Mouse (Mus musculus) kidney, postnatal 25 days (tissue): ENCODE measurements at regions not wholly inside any gene's neighbourhood (a gene's known extent, or its start where the extent isn't known, plus 50 kb on each side); places are given as distances from the start of the nearest gene placed in this dataset.
"Not testable (repeated sequence)": the region's sequence is repeated elsewhere in the genome, so short reads cannot be mapped to it uniquely, and the experiment has no call there.

ENCODE experiments used
- DNase-seq, 2 experiments: peaks; one replicate each; pipeline ENCODE4 v3.0.0; 2021; ENCODE audit warnings: mixed read lengths in 2 of 2

DNA sequence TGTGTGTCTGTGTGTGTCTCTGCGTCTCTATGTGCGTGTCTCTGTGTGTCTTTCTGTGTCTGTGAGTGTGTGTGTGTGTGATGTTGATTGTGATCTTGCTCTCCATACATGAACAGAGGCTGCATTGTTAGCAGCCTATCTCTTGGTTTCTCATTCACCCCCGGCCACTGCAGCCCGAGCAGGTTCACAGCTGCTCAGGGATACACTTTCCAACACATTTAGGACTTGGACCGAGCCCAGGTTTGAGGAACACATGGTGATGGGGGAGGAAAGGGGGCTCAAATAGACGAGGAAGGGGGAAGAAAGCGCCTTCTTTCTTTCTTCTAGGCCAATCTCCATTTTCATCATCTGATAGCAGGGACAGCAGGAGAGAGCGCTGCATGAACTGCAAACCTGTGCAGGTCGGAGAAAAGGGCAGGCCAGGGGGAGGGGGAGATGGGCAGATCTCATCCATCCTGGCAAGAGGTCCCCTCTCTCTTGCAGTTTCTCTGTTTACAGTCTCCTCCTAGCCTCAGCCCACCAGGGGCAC, 123.2 kb downstream of the Zfp36l1 start:
- no peak for DNase-seq

DNA sequence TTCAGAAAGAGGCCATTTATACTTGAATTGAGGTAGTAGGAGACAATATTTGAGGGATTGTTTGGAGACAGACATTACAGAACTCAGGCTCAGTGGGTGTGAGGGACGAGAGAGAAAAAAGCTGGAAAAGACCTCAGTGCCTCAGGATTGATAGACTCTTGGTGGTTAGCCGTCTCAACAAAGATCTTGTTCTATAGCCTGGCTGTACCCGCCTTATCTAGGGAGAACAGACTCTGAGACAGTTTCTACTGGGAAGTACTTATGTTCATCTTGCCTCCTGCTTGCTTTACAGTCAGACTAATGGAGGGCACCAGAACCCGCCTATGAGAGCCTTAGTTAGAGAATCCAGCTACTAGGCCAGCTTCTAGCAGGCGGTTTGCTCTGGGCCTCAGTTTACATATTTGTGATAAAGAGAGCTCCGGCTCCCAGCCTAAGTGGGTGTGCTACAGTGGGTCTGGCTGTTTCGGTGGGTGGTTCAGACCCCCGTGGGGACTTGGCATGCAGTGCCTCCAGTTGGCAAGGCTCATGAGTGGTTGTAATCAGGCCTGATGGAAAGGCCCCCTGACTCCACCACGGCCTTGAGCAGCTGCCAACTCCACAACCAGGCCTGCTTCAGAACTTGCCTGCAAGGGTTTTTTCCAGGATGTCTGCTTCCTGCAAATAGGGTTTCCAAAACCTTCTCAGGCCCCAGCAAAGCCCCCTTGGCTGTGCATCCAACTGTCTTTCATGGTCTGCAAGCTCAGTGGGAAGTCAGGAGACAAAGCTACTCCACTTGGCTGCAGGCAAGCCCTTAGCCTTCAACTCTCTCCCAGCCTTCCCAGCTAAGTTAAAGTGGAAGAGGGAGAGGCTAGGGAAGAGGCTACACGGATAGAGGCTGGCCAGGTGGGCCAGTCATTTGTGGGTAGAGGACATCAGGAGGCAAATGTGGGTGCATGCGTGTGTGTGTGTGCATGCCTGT, 124.1 kb downstream of the Zfp36l1 start:
- no peak for DNase-seq

DNA sequence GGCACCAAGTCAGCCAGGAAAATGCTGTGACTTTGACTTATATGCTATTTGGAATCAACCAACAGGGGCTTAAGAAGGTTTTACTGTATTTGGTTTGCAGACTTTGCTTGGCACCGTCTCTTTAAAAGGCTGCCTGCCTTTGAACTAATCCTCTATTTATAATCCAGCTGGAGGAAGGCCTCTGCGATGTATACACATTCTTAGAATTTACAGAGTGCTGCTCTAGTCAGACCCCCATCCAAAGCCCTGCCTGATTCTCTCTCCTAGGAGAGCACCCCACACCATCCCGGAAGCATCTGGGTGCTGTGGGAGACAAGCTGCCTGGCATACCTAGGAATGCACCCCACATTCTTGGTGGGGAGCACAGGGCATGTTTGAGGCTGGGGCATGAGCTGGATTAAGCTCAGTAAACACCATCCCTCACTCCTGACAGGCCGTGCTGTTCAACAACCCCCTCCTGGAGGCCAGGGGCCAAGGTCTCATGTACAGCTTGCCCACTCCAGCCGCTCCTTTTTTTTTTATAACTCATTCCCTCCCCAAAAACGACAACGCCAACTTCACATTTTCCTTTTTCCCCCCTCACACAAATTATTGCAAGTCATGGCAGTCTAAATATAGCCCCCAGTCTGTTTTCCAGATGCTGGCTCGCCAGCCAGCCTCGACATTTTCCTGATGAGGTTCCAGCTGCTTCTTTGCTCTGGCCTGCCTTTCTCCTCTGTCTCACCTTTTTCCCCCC, 126.4 kb downstream of the Zfp36l1 start:
- no peak for DNase-seq

DNA sequence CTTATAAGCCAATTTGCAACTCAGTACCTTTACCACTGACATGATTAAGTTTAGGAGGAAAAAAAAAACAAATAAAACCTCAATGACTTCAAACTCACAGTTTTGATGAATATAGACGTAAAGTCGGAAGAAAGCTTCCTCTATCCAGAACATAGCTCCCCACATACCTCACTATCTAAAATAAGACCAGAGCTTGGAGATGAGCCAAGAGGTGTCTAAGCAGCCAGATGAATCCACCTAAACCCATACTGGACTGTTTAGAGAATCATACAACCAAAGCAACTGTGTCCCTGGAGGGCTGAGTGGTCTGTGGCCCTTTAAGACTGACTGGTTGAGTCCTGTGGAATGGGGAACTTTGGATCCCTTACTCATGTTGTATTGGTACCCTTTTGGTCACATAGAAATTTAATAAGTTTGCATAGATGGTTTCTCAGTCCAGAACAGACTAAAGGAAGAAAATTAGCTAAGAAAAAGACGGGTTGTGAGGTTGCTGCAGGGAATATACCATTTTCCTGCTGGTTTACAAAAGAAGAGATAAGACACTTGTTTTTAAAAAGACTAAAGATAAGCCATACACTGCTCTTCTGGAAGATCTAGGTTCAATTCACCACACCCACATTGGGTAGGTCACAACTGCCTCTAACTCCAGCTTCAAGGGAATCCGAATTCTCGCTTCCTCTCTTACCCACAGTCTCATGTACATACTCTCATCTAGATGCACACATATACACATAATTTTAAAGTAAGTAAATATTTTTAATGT, 127.6 kb downstream of the Zfp36l1 start:
- DNase-seq = no peak

DNA sequence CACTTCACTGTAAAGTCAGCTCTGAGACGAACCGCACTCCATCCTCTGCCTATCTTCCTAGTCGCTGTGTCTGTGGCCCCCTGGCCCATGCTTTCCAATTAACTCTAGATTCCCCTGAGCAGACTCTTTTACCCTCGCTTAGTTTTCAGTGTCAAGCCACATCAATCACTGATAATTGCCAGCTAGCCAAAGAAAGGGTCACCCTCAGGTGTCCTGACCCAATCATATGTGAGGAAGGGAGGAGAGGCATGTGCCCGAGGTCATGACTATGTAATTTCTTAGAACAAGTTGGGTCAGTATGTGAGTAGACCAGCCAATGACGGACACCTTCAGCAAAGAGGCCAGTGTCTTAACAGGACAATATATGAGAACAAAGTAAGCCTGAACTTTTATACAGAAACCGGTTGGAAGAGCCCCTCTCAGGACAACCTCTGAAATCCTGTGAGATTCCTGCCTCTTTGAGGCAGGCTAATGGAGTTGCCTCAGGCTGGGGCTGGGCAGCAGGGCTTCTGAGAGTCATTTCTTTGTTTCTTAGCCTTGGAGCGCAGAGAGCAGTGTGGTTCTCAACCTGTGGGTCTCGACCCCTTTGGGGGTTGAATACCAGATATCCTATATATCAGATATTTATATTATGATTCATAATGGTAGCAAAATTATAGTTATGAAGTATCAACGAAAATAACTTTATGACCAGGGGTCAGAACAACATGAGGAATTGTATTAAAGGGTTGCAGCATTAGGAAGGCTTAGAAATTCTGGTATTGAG, 128.6 kb downstream of the Zfp36l1 start:
- no peak for DNase-seq

DNA sequence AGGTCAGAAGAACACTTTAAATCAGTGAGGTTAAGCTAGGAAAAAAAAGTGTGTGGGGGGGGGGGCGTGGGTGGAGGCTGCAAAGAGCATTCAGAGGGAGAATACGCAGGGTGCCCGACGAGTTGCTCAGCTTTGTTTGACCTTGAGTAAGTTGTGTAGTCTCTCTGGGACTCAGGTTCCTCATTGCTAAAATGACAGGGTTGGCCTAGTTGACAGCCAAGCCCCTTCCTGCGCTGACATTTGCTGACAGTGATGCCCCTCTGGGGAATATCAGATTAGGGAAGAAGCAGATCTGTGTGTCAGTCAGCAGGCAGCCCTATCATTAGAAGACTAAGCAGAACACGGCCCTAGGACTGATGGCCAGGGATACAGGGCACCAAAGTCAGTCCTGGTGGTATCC, 129.6 kb downstream of the Zfp36l1 start:
- no peak for DNase-seq

DNA sequence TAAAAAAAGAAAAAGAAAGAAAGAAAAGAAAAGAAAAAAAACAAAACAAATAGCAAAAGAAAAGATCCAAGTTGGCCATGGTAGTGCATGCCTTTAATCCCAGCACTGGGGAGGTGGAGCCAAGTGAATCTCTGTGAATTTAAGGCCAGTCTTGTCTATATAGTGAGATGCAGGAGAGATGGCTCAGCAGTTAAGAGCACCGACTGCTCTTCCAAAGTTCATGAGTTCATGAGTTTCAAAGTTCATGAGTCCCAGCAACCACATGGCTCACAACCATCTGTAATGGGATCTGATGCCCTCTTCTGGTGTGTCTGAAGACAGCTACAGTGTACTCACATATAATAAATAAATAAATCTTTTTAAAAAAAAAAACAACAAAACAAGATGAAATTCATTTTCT, 130.3 kb downstream of the Zfp36l1 start:
- DNase-seq = not testable (repeated sequence)

DNA sequence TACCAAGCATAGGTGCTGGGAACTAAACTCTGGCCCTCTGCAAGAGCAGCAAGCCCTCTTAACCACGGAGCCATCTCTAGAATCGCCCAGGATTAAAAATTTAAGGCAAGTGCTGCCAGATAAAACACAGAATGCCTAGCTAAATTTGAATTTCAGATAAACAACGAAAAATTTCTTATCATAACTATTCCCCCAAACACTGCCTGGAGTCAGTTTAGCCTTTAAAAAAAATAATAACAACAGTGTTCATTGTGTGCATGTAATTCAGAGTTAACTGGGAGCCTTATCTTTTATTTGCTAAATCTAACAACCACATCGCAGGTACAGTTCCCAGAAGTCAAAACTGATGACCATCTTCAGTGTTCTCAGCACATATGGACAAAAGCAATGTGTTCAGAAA, 132.1 kb downstream of the Zfp36l1 start:
- no peak for DNase-seq

DNA sequence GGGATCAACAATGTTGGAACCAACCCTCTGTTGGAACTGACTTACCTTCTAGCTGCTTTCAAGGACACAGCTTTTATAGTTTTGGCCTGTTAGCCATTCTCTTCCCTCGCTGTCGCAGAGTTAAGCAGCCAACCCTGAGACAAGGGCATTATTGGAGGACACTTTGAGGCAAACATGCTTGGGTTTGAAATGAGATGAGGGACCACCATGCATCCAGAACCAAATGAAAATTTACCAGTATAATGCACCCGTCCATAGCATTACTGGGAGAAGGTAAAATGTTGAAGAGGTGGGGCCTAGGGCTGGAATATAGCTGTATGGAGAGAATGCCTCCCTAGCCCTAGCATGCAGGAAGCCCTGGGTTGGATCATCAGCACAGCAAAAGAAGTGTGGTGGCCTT, 135.7 kb downstream of the Zfp36l1 start:
- DNase-seq = no peak

DNA sequence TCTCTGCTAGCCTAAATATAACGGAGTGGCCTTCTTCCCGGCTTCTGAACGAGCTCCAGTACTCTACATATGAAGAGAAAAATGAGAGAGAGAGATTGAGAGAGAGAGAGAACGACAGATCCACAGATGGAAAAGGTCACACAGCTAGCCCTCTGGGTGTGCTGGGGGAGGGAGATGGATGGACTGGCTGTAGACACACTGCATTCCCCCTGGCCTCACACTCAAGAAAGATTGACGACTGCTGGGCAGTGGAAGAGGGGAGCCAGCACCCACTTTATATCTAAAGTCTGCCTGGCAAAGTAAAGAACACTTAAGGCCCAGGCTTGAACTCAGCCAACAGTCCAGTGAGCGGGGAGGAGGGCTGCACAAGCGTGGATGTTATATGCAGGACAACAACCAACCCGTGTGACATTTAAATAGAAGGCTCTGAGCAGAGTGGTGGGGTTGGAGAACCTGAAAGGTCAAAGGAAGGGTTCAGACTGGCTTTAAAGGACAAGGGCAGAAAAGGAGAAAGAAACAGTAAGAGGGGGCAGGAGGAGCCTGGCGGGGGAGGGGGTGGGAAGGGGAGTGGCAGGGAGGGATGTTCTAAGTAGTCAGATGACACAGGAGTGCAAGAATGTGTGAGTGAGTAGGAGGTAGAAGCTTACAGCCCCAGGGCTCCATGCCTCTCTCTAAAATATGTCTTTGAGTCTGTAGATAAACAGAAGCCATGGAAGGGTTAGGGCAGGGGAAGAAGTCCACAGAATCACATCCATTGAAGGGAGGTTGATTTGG, 137.2 kb downstream of the Zfp36l1 start:
- no peak for DNase-seq

DNA sequence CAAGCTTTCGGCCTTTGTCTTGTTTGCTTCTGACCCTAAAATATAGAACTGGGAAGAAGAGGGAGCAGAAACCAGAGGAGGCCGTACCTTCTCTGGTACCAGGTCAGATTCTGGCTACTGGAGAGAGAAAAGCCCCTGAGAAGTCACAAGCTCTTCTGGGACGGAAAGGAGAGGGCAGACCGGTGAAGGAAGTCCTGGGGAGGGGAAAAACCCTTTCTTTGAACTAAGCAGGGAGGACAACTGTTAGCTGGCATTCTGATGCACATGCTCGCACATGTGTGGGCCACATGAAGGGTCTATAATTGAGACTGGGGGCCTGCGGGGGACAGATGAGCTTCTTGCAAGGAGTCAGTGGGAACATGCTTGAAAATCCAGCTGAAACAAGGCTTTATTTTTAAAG, 137.8 kb downstream of the Zfp36l1 start:
- DNase-seq = no peak

DNA sequence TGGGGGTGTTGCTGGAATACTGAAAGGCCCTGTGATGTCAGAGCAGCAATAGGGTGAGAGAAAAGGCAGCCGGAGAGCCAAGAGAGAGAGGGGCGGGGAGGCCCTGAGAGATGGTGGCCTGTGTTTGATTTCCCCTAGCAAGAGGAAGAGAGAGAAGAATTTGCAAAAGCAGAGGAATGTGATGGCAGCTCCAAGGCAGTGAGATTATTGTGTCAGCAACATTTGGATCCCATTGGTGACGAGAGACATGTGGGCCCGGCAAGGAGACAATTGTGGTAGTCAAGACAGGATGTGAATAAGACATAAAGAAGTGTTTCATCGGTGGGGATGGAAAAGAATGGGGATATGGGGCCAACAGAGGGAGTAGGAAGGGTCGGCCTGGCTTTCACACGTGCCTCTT, 138.3 kb downstream of the Zfp36l1 start:
- no peak for DNase-seq

DNA sequence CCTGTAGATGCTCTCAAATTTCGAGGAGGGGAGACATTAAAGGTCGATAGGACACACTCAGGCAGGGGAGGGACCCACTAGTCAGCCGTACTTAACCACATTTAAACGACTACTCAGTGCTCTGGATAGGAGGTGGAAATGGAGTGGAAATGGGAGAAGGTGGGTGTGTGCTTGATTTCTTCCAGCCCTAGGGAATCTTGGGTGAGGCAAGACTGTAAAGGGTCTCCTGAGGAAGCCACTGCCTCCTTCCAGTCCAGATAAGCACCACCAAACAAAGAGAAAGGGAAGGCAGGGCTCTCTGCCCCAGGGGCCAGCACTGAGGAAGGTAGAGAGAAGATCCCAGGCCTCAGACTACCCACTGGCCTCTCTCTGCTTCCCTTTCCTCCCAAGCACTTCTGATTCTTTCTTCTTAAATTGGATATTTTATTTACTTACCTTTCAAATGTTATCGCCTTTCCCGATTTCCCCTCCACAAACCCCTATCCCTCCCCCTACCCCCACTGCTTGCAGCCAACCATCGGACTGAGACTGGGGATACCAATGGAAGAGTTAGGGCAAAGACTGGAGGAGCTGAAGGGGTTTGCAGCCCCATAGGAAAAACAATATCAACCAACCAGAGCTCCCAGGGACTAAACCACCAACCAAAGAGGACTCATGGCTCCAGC, 139.1 kb downstream of the Zfp36l1 start:
- DNase-seq = no peak

DNA sequence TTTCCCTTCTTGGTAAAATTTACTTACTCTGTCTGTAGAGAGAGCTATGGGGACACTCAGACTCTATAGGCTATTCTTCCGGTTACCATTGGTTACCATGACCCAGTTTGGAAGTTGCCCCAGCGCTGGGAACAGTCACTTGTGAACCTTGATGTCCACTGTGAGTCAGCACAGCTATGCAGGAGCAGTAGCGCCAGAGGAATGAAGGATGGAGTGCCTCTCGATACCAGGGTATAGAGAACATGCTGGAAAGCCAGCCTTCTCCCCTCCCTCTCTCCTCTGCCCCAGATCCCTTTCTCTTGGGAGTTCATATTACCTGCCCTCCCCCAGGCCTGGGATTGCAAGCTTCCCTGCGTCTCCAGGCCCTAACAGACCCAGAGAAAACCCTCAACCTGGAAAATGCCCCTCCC, 141.8 kb downstream of the Zfp36l1 start:
- DNase-seq = no peak

DNA sequence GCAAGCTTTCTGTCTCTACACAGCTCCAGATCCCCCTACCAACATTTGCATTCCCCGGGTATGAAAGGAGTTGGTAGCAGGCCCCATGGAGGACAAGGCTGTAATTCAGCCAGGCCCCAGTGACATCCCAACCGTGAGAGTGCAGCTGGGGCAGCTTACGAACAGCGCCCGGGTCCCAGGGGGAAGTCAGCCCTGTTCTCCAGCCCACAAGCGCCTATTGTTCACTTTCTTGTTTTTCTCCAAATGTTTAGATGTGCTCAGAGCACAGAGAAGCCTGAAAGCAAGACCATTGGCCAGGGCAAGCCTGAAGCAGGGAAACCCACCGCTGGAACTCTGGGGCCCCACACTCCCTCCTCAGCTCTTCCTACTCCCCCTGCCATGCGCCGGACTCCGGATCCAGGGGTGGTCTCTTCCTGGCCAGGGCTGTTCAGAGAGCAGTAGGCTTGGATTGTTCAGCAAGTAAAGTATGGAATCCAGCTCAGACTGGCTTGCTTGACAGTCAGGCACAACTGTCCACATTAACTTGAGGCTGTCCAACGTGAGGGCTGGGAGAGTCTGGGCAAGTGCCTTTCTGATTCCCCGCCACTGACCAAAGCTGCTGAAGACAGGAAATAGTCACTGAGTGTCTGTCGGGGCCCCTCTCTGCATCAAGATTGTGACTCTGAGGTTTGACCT, 142.4 kb downstream of the Zfp36l1 start:
- peak in 1 of 2 experiments; percentile 54 for DNase-seq

DNA sequence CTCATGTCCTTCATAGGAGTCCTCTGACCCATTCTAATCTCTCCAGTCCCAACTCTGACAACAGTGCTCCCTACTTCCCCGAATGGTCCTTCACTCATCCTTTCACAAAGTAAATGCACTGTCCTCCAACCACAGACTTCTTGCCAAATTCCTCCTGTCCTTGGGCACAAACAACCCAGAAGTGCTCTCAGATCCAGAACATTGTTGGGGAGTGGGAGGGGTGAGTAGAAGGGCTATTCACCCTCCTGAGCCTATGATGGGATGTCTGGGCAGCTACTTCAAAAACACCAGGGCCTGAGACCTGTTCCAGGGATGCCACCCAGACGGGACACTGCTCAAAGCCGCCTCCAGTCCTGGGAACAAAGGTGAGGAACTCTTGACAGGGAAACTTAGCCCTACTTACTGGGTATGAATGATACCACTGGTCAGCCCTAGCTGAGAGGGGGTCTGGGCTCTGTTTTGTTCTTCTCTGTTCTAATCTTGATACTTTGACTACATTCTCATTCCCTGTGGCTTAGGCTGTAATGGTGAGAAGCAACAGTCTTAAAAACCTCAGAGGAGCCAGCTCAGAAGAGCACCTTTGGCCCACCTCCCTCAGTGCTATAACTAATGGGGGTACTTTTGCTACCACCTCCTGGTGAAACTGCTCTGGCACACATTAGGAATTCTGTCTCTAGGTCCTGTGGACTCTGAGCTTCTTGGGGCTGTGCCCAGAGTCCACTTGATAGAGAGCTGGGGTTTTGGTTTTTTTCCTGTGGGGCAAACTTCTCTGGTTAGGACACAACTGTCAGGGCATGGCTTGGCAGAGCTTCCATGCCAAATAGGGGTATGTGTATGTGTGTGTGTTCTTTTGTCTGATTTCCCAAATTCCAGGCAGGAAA, 143.2 kb downstream of the Zfp36l1 start:
- peak; percentile 82 to 90 for DNase-seq

DNA sequence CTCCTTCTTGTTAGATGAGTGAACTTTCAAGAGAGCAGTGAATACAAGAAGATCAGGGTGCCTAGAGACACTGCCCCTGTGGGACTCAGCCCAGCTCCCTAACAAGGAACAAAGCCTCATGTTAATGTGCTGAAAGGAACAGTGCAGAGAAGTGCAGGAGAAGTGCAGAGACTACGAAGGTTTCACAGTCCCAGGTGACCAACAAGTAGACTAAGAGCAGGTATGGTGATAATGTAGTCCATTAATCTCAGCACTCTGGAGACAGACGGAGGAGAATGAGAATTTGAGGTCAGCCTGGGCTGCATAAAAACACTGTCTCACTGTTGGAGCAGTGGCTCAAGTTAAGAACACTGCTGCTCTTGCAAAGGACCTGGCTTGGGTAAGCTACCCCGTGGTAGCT, 144.1 kb downstream of the Zfp36l1 start:
- no peak for DNase-seq

DNA sequence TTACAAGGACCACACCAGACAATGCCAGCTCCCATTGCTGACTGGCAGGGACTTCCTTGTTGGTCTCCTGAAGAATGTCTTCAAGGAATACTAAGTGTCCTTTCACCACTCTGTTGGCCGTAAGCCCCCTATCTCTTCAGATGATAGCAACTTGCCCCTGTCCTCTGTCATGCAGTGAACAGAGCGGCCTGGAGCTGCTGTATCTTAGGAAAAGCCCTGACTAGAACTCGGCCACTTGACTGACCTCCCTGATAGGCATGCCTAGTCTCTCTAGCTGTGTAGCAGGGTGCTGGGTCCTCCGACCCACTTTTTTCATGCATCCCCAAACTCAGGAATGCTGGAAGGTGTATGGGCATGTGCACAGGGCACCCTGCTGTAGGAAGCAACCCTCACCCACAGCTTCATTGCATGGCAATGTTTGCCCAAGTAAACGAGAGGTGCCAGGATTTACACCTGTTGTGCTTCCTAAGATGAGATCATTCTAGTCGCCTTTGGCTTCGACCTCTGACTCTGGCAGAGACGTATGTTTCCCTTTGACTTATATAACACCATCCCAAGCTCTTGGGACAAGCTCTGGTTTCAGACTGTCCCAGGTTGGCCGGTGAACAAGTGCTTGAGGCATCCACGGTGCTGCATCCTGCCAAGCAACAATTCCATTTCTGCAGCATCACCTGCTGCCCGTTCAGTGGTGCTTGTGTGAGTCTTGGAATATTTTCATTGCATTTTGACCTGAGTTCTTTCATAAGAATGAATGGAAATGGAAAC, 145.1 kb downstream of the Zfp36l1 start:
- no peak for DNase-seq
